Mouse (Mus musculus) adrenal gland, adult 10 weeks (tissue): ENCODE results near the gene Rbm15b. TPM values are rescaled to one million over a fixed set of nuclear protein-coding genes. Genes with fewer than 3 reads are reported as not detected.

Experiments
- polyA plus RNA-seq: library from polyadenylated mRNA; stranded (reverse); fragments of 350-450 nt; fragmentation: Illumina TruSeq; extraction: RNeasy Lipid Tissue Mini Kit (QIAGEN cat#74804); gene quantifications from one replicate; pipeline ENCODE4 v1.2.3, GENCODE M21; 2014; ENCODE audit warnings: low read depth, low replicate concordance

Gene Rbm15b
- polyA plus RNA-seq, result 9.0 TPM

GRCm38 (mm10) chr9:106886828-106887702 is at the start of gene Rbm15b:
Rbm15b (minus strand) TSS chr9:106887428.

GRCm38 (mm10) chr9:106891829-106892551 is 4.8 kb upstream of the Rbm15b start, which contains the start of gene Manf:
Manf (minus strand) TSS chr9:106891979.

Other genes starting within 250 kb of the Rbm15b start
- not detected for gene Grm2, start 231.3 kb downstream of the Rbm15b start, polyA plus RNA-seq
- gene Tex264, start 201.5 kb downstream of the Rbm15b start, polyA plus RNA-seq, result 16.4 TPM
- gene Rad54l2, start 98.2 kb downstream of the Rbm15b start, polyA plus RNA-seq, result 13.2 TPM
- gene Dcaf1, start 65.6 kb downstream of the Rbm15b start, polyA plus RNA-seq, result 43.3 TPM
- gene Manf, start 4.6 kb upstream of the Rbm15b start, polyA plus RNA-seq, result 188 TPM